21 mouse cellular contexts compared by ENCODE assay signal in genomic region chr9:52186296-52186941, GRCm38 (mm10). TPM values are rescaled to one million over a fixed set of nuclear protein-coding genes. Genes with fewer than 3 reads are reported as not detected.
DNase-seq lines count a peak whose midpoint lies in the region; ATAC-seq and TF ChIP-seq lines count a peak whose summit lies in the region.
"Had no signal": no experiment of that assay in that cellular context is flagged by ENCODE, and none has a peak within 500 bp of the region (broad histone marks: within the 10 kb centered on the region; RNA-seq: fewer than 3 reads in every experiment).

No protein-coding gene starts in this region.

- no peak for ATAC-seq in embryonic facial prominence, embryonic 11.5 days (replicated peaks; ENCODE audit: insufficient number of reproducible peaks, low FRiP score, low TSS enrichment, low read depth)
- no peak for ATAC-seq in monocyte, adult 5-6 weeks (replicated peaks; ENCODE audit: insufficient number of reproducible peaks, low FRiP score, low TSS enrichment, poor library complexity, severe bottlenecking)
- ATAC-seq: forebrain, embryonic 14.5 days had no signal

- in situ Hi-C loops in ES-E14 (cut with MboI; ENCODE audit: low sequenced_read_pairs in 2 of 2, unreplicated experiment in 2 of 2) = no loop called here

- no peak overlapping the region for H3K27ac ChIP-seq in embryonic facial prominence, embryonic 11.5 days (replicated peaks; ENCODE audit: low read depth, low read length)
- H3K27ac ChIP-seq in embryonic facial prominence, embryonic 10.5 days (replicated peaks) = no peak overlapping the region
- no peak overlapping the region for H3K27ac ChIP-seq in ES-E14 (ENCODE audit: insufficient read depth, low read depth, low read length, poor library complexity, severe bottlenecking)
- H3K27ac ChIP-seq: embryonic facial prominence, embryonic 15.5 days; forebrain, embryonic 10.5 days; heart, adult 2 months; hindbrain, embryonic 10.5 days; hindbrain, embryonic 14.5 days had no signal

- DNase-seq in embryonic facial prominence, embryonic 11.5 days (ENCODE audit: low spot score) = peak; percentile 36
- no peak for DNase-seq in embryonic facial prominence, embryonic 10.5 days (ENCODE audit: low spot score)
- DNase-seq in kidney, adult 9 months = peak; percentile 60
- DNase-seq in kidney, postnatal 10 days = no peak
- no peak for DNase-seq in ES-E14 (ENCODE audit: low read depth, low spot score)
- DNase-seq in large intestine, adult 2 months (ENCODE audit: low read depth, low spot score) = peak; percentile 32
- DNase-seq in gastrocnemius, adult 8-10 months (ENCODE audit: low spot score in 2 of 2) = no peak
- DNase-seq: adrenal gland, adult 8-10 months; adrenal gland, postnatal 36 days; cerebellum, adult 2 months; cerebellum, postnatal 10 days; gastrocnemius, postnatal 10 days; heart, adult 2 months had no signal

- no peak overlapping the region for H3K4me2 ChIP-seq in embryonic facial prominence, embryonic 11.5 days (ENCODE audit: low read depth, low read length)
- H3K4me2 ChIP-seq: embryonic facial prominence, embryonic 15.5 days; heart, embryonic 11.5 days; hindbrain, embryonic 14.5 days had no signal

- no peaks in the 10 kb centered on the region for H3K36me3 ChIP-seq in embryonic facial prominence, embryonic 11.5 days (replicated peaks; ENCODE audit: control insufficient read depth, insufficient read depth, low read depth, low read length)
- H3K36me3 ChIP-seq in embryonic facial prominence, embryonic 10.5 days (replicated peaks) = no peaks in the 10 kb centered on the region
- H3K36me3 ChIP-seq in ES-E14 (ENCODE audit: control insufficient read depth, insufficient read depth, low read length, poor library complexity, severe bottlenecking) = no peaks in the 10 kb centered on the region
- H3K36me3 ChIP-seq: embryonic facial prominence, embryonic 15.5 days; forebrain, embryonic 10.5 days; hindbrain, embryonic 10.5 days had no signal

- no peak overlapping the region for H3K4me3 ChIP-seq in embryonic facial prominence, embryonic 11.5 days (ENCODE audit: low read depth, low read length)
- no peak overlapping the region for H3K4me3 ChIP-seq in embryonic facial prominence, embryonic 10.5 days
- H3K4me3 ChIP-seq in ES-E14 (ENCODE audit: insufficient read depth in 1 of 2, low read depth in 1 of 2, low read length in 2 of 2, poor library complexity in 1 of 2, severe bottlenecking in 1 of 2) = no peak overlapping the region
- H3K4me3 ChIP-seq: embryonic facial prominence, embryonic 15.5 days; erythroblast, embryonic 14.5 days; forebrain, embryonic 10.5 days; heart, adult 2 months; hindbrain, embryonic 10.5 days had no signal

- no peaks in the 10 kb centered on the region for H3K27me3 ChIP-seq in embryonic facial prominence, embryonic 11.5 days (ENCODE audit: control insufficient read depth, insufficient read depth, low read length)
- no peaks in the 10 kb centered on the region for H3K27me3 ChIP-seq in embryonic facial prominence, embryonic 10.5 days (replicated peaks; ENCODE audit: low read depth, poor library complexity, severe bottlenecking)
- H3K27me3 ChIP-seq: embryonic facial prominence, embryonic 15.5 days had no signal

- no peak overlapping the region for H3K9ac ChIP-seq in embryonic facial prominence, embryonic 11.5 days (replicated peaks; ENCODE audit: low read length)
- H3K9ac ChIP-seq in ES-E14 (ENCODE audit: insufficient read depth, low read depth, low read length, poor library complexity, severe bottlenecking) = no peak overlapping the region
- H3K9ac ChIP-seq: embryonic facial prominence, embryonic 15.5 days; hindbrain, embryonic 14.5 days had no signal

- WGBS in embryonic facial prominence, embryonic 11.5 days = 38% methylated on average over 3 of the region's 3 CpGs
- 51% methylated on average over 3 of the region's 3 CpGs for WGBS in embryonic facial prominence, embryonic 10.5 days
- WGBS in large intestine, adult 2 months = 14% methylated on average over 3 of the region's 3 CpGs

- 0 out of 2 replicates have a peak, but pooled peaks cover 4% of the 10 kb centered on the region for H3K4me1 ChIP-seq in embryonic facial prominence, embryonic 11.5 days (ENCODE audit: control insufficient read depth, insufficient read depth, low read length)
- peaks cover 18% of the 10 kb centered on the region for H3K4me1 ChIP-seq in embryonic facial prominence, embryonic 10.5 days
- no peaks in the 10 kb centered on the region for H3K4me1 ChIP-seq in ES-E14 (ENCODE audit: control insufficient read depth in 2 of 2, insufficient read depth in 2 of 2, low read length in 2 of 2, poor library complexity in 1 of 2)
- H3K4me1 ChIP-seq: embryonic facial prominence, embryonic 15.5 days had no signal

- no peaks in the 10 kb centered on the region for H3K9me3 ChIP-seq in embryonic facial prominence, embryonic 11.5 days (replicated peaks; ENCODE audit: control insufficient read depth, low read length)
- H3K9me3 ChIP-seq in embryonic facial prominence, embryonic 10.5 days = 0 out of 2 replicates have a peak, but pooled peaks cover 2% of the 10 kb centered on the region
- no peaks in the 10 kb centered on the region for H3K9me3 ChIP-seq in ES-E14 (ENCODE audit: control insufficient read depth, insufficient read depth, low read depth, low read length)
- H3K9me3 ChIP-seq: embryonic facial prominence, embryonic 15.5 days; hindbrain, embryonic 10.5 days had no signal

TF ChIP-seq in ES-E14, 5 proteins besides CTCF, POLR2A, EP300 and RAD21:
- TF ChIP-seq MAFK (IDR thresholded peaks at IDR 0.05; ENCODE audit: insufficient read depth, low read depth, low read length) (peak; percentile 85), HCFC1 (IDR thresholded peaks at IDR 0.05; ENCODE audit: borderline replicate concordance, insufficient read depth, low read length) (no peak), CHD2 (IDR thresholded peaks at IDR 0.05; ENCODE audit: low read depth, low read length) (no peak)

RNA-seq across cellular contexts. Expression of gene Zc3h12c, which starts 18.0 kb away (rescaled TPM):
- 5.5 and 6.0 TPM in 2 replicates for polyA plus RNA-seq in embryonic facial prominence, embryonic 11.5 days (2014; fragmentation: Nextera tagmentation; extraction: Ambion mirVana)
- polyA plus RNA-seq in embryonic facial prominence, embryonic 10.5 days (2016; fragmentation: Nextera tagmentation; extraction: Ambion mirVana) = 3.8 and 4.4 TPM in 2 replicates
- 2.1 and 3.0 TPM in 2 replicates for total RNA-seq in ES-E14 (2012; rRNA removed)
- 0.35 and 0.53 TPM in 2 replicates for polyA plus RNA-seq in large intestine, adult 2 months (2012; rRNA removed)
- total RNA-seq in monocyte, adult 5-6 weeks (2017) = 3.9 to 5.5 TPM (median 4.3 TPM) in 3 replicates
- 10 to 100 TPM in 3 of 4 experiments, 1 to 10 TPM in 1; 9.3 to 14.0 (median 10.5) TPM for total RNA-seq in gastrocnemius, adult 8-10 months (2022)
- polyA plus RNA-seq: erythroblast, embryonic 14.5 days had no signal

Comparison
In these comparisons a context has a peak if more than half of its experiments do, and no peak if none do; other contexts are left out.
1. DNase-seq: peak in embryonic facial prominence, embryonic 11.5 days (single experiment), kidney, adult 9 months (single experiment) and large intestine, adult 2 months (single experiment); none in embryonic facial prominence, embryonic 10.5 days (single experiment), kidney, postnatal 10 days (single experiment), ES-E14 (single experiment) and gastrocnemius, adult 8-10 months (0 of 2).